Mouse (Mus musculus) forebrain, embryonic 16.5 days (tissue): Measurements from ENCODE around the gene Pax5. TPM values are rescaled to one million over a fixed set of nuclear protein-coding genes. Genes with fewer than 3 reads are reported as not detected.

Experiments used
- ATAC-seq: fragments of 200-750 bp; cut with Nextera tagmentation; 2 replicates; pipeline ENCODE4 v1.8.0; 2017; ENCODE audit warnings: mild to moderate bottlenecking, moderate library complexity
- H3K27ac ChIP-seq: fragments of 300-500 bp; sonication (generic); 2 replicates; pipeline ENCODE4 v1.5.1; 2014; ENCODE audit warnings: low read length, control low read depth
- H3K27me3 ChIP-seq: fragments of 300-500 bp; sonication (generic); replicated peaks from 2 replicates; pipeline ENCODE4 v1.6.1; 2014; ENCODE audit warnings: low read length; ENCODE audit not compliant: control insufficient read depth, insufficient read depth
- H3K36me3 ChIP-seq: fragments of 300-500 bp; sonication (generic); 2 replicates; pipeline ENCODE4 v1.6.1; 2014; ENCODE audit not compliant: control insufficient read depth, insufficient read depth
- H3K4me1 ChIP-seq: fragments of 300-500 bp; sonication (generic); replicated peaks from 2 replicates; pipeline ENCODE4 v1.6.1; 2014; ENCODE audit warnings: low read length; ENCODE audit not compliant: control insufficient read depth, insufficient read depth
- H3K4me2 ChIP-seq: fragments of 300-500 bp; sonication (generic); 2 replicates; pipeline ENCODE4 v1.6.1; 2014; ENCODE audit warnings: mild to moderate bottlenecking, low read length, control low read depth
- H3K4me3 ChIP-seq: fragments of 300-500 bp; sonication (generic); replicated peaks from 2 replicates; pipeline ENCODE4 v1.5.1; 2014; ENCODE audit warnings: mild to moderate bottlenecking, low read length, control low read depth
- H3K9ac ChIP-seq: fragments of 300-500 bp; sonication (generic); replicated peaks from 2 replicates; pipeline ENCODE4 v1.6.1; 2014; ENCODE audit warnings: low read depth, low read length, control low read depth
- H3K9me3 ChIP-seq: fragments of 300-500 bp; sonication (generic); 2 replicates; pipeline ENCODE4 v1.6.1; 2016; ENCODE audit warnings: low read length; ENCODE audit not compliant: control insufficient read depth
- WGBS: fragments of 180-500 bp; shearing (Covaris S2); extraction: QIAGEN DNeasy Blood & Tissue Kit; methylation state at CpG from one replicate; pipeline ENCODE4 v1.1.7; 2014; 5-methylcytosine and 5-hydroxymethylcytosine counted together
- microRNA-seq: library from miRNA; unstranded; fragments of <30 nt; microRNA quantifications from one replicate; pipeline ENCODE4, GENCODE M21; 2017
- polyA plus RNA-seq: library from polyadenylated mRNA; unstranded; fragments of >200 nt; fragmentation: Nextera tagmentation; extraction: Ambion mirVana; gene quantifications from 2 replicates; pipeline ENCODE4 v1.2.1, GENCODE M21; 2015

Gene Pax5
- polyA plus RNA-seq, 1 experiment from 2014 or later: 0.34 TPM

DNA sequence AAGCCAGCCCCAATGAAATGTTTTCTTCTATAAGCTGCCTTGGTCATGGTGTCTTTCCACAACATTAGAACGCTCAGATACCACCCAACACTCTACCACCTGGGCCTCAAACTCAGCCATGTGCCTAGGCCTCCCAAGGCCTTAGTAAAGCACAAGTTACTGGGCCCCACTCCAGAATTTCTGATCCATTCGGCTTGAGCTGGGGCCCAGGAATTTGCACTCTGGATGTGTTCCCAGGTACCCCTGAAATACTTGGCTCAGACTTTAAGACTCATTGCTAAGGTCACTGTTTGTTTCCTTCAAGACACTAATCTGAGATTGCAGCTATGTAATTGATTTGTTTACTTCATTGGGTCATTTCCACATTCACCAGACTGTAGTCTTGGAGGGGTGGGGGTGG lies 214.5 kb downstream of the Pax5 start:
- Histone ChIP-seq H3K4me2 (no peak overlapping the region), H3K27me3 (peaks cover 11% of the 10 kb centered on the region), H3K27ac (no peak overlapping the region), H3K36me3 (no peaks in the 10 kb centered on the region), H3K4me1 (no peaks in the 10 kb centered on the region), H3K9me3 (no peaks in the 10 kb centered on the region), H3K9ac (no peak overlapping the region), H3K4me3 (no peak overlapping the region)
- ATAC-seq: no peak
- 66% methylated on average over 2 of the region's 2 CpGs for WGBS

DNA sequence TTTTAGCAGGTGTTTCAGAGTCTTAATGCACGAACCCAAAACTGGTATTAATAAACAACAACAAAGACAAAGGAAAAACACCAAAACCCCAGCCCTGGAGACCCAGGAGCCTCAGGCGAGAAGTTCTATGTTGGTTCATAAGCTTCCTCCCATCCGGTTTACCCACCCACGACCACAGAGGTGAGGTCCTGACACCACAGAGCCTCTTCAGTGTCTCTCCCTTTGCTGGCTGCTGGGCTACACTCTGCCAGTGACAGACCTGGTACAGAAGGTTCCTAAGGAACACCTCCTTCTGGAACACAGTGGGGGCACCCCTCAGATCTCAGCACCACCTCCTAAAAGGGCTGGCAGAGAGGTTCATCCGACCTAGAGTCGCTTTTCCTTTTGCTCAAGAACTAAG lies 216.5 kb downstream of the Pax5 start:
- no peak overlapping the region for H3K9ac ChIP-seq
- H3K4me2 ChIP-seq: no peak overlapping the region
- no peak overlapping the region for H3K4me3 ChIP-seq
- 76% methylated on average over 6 of the region's 6 CpGs for WGBS
- H3K27ac ChIP-seq: no peak overlapping the region
- H3K27me3 ChIP-seq: peaks cover 11% of the 10 kb centered on the region
- ATAC-seq: no peak
- no peaks in the 10 kb centered on the region for H3K4me1 ChIP-seq
- no peaks in the 10 kb centered on the region for H3K36me3 ChIP-seq
- no peaks in the 10 kb centered on the region for H3K9me3 ChIP-seq

DNA sequence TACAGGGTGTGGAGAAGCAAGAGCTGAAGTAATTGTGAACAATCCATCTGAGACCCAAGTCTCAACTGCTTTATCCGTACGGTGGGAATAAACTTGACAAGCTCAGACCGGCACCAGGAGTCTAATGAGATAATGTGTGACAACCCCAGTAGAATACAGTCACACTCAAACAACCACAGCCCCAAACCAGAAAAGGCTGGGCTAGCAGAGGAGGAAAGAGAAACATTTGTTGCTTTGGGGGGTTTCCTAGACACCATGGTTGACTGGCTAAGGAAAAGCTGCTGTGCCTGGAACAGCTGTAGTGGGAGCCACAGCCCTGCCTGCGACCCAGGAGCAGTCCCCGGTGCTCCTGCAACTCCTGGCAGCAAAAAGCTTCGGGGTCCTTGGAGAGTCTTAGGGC lies 219.4 kb downstream of the Pax5 start:
- Histone ChIP-seq H3K27me3 (peaks cover 7% of the 10 kb centered on the region), H3K36me3 (no peaks in the 10 kb centered on the region), H3K9ac (no peak overlapping the region), H3K4me1 (no peaks in the 10 kb centered on the region), H3K4me2 (no peak overlapping the region), H3K4me3 (no peak overlapping the region), H3K27ac (no peak overlapping the region), H3K9me3 (no peaks in the 10 kb centered on the region)
- WGBS: 76% methylated on average over 6 of the region's 6 CpGs
- no peak for ATAC-seq

DNA sequence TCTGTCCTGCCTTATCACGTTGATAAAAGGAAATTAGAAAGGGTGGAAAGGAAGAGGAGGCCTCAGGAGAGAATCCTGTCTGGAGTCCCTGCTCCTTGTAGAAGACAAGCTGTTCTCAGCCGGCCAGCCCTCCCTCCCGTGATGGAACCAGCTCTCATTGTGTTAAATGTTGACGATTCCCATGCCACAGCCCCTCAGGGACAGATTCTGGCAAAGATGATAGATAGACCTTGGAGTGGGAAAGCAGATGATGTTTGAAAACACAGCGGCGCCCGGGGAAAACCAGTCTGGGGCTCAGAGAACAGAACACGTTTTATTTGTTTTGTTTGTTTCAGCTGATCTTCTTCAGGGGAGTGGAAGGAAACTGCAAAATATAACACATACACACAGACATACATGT lies 221.6 kb downstream of the Pax5 start:
- Histone ChIP-seq H3K4me1 (no peaks in the 10 kb centered on the region), H3K36me3 (no peaks in the 10 kb centered on the region), H3K27ac (no peak overlapping the region), H3K4me2 (no peak overlapping the region), H3K9me3 (no peaks in the 10 kb centered on the region), H3K4me3 (no peak overlapping the region), H3K27me3 (peaks cover 5% of the 10 kb centered on the region; the same call in 1 of the 2 replicates), H3K9ac (no peak overlapping the region)
- ATAC-seq: no peak
- 75% methylated on average over 8 of the region's 8 CpGs for WGBS

DNA sequence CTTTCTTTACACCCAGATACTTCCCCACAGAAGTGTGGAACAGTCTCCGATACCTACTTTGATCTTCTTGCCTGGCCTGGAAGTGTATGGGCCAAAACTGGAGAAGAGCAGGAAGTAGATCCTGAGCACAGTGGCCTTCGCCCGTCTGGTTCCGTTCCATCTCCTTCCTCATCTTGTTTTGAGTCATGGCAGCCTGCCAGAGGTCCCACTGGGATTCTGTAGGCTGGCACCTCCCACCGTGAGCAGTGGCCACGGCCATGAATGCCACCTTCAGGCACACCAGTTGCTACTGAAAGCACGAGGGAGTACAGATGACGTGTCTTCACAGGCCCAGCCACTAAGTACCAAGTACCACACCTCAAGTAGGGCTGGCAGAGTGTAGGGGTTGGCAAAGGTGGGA lies 222.1 kb downstream of the Pax5 start:
- WGBS: 63% methylated on average over 8 of the region's 8 CpGs
- no peak for ATAC-seq
- Histone ChIP-seq H3K4me2 (no peak overlapping the region), H3K27me3 (peaks cover 3% of the 10 kb centered on the region; the same call in 1 of the 2 replicates), H3K36me3 (no peaks in the 10 kb centered on the region), H3K4me1 (no peaks in the 10 kb centered on the region), H3K9me3 (no peaks in the 10 kb centered on the region), H3K27ac (no peak overlapping the region), H3K9ac (no peak overlapping the region), H3K4me3 (no peak overlapping the region)

DNA sequence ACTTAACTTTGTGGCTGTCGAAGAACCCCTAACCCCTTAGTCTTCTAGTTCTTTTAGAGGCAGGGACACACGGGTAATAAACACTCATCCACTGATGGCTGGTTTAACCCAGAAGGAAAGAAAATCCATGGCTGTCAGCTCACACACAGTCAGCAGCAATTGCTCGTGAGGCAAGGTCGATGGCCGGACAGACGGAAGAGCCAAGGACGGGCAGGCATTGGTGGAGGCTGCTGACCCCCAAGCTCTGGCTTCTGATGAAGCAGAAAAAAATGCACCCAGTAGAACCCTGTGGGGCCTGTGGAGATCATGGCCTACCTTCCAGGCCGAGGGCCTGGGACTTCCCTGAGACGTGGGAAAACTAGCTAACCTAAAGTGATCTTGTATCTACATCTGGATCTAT lies 227.4 kb downstream of the Pax5 start:
- Histone ChIP-seq H3K9ac (no peak overlapping the region), H3K27ac (no peak overlapping the region), H3K4me1 (no peaks in the 10 kb centered on the region), H3K9me3 (0 out of 2 replicates have a peak, but pooled peaks cover 3% of the 10 kb centered on the region), H3K4me3 (no peak overlapping the region), H3K4me2 (no peak overlapping the region), H3K36me3 (no peaks in the 10 kb centered on the region), H3K27me3 (no peaks in the 10 kb centered on the region)
- no peak for ATAC-seq
- 91% methylated on average over 9 of the region's 9 CpGs for WGBS

DNA sequence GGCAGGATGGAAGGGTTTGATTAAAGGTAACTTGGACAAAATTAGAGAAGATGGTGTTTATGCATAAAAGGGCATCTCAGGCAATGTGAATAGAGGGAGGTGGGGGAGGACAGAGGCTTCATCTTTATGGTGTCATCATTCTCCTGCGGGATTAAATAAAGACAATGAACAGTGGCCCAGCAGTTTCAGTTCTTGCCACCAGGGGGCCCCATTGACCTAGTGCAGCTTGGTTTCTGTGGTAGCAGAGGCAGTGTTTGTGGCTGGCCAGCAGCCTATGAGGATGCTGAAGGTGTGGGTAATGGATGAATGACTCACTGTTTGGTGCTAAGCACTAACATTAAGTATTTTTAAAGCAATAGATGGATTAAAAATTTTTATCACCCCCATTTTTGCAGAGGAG lies 230.5 kb downstream of the Pax5 start:
- Histone ChIP-seq H3K4me3 (no peak overlapping the region), H3K9me3 (0 out of 2 replicates have a peak, but pooled peaks cover 3% of the 10 kb centered on the region), H3K27ac (no peak overlapping the region), H3K27me3 (no peaks in the 10 kb centered on the region), H3K4me1 (no peaks in the 10 kb centered on the region), H3K36me3 (no peaks in the 10 kb centered on the region), H3K9ac (no peak overlapping the region), H3K4me2 (no peak overlapping the region)
- 93% methylated on average over 1 of the region's 1 CpGs for WGBS
- no peak for ATAC-seq

Small RNA genes within 50 kb of the gene (microRNA-seq; reads per million reads assigned to microRNA genes)
- not detected for gene Mir5120

Other genes with a start within 250 kb of the Pax5 start
- 43.7 and 44.4 TPM in 2 replicates for gene Zcchc7, start 45.4 kb upstream of the Pax5 start, polyA plus RNA-seq